Mouse (Mus musculus) frontal cortex, postnatal 14 days (tissue): ENCODE data around the gene Rnaseh2b.

Experiments
- DNase-seq, 2 experiments: peaks; one replicate each; pipeline ENCODE4 v3.0.0; 2022; ENCODE audit warnings: low spot score in 2 of 2

The Rnaseh2b gene

DNA sequence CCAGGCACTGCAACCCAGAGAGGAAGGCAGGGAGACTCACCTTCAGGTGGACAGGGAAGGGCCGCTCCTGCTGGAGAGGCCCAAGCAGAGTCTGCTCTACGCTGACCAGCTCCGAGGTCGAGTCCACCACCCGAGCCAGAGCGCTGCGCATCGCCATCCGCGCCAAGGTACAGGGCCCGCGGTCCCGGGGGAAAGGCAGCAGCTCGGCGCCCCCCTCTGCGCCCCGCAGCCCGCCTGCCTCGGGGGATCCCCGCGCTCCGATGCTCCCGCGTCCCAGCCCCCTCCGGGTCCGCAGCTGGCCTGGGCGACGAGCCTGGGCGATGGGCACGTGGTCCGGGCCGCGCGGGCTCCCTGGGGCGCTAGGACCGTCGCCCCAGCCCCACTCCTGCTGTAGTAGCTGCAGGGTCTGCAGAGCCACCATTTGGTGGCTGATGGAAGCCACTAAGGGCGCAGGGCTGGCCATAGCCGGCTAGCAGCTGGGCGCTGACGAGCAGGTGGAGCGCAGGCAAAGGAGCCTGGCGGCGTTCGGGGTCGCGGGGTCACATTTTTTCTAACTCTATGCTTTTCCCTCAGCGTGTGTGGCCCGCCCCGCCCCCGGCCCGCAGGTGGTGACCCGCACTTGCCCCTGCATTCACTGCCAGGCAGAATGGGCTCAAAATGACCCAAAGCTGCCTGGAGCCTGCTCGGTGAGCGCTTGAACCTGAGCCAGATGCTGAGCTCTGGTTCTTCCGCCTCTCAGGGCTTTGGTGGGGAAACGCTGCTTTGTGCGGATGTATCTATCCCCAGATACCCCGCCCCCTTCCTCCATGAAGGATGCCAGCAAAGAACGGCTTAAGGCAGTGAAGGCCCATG, at the start of gene Rnaseh2b, which contains the start of gene Dleu7:
Gene Rnaseh2b, plus strand, starts transcription at position 102 of the 852 bp plus-strand sequence.
Gene Dleu7, minus strand, starts transcription at position 560 of the 852 bp plus-strand sequence.
- DNase-seq: peak in 1 of 2 experiments; percentile 9

DNA sequence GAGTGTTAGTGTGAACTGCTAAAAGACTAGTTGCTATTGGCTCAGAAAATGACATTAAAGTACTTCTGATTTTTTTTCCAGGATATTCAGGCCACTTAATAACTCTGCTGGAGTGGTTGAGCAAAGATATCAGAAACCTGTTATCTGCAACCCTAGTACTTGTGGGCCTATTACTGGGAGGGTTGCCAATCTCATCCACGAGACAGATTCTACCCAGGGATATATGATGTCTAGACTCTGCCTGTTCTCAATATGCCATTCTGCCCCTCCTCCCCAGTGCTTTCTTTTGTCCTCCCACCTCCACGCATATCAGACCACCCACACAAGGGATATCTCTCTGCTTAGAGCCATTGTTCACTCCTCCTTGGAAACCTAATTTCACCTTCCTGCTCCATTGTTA, 48.9 kb upstream of the Rnaseh2b start:
- no peak for DNase-seq

DNA sequence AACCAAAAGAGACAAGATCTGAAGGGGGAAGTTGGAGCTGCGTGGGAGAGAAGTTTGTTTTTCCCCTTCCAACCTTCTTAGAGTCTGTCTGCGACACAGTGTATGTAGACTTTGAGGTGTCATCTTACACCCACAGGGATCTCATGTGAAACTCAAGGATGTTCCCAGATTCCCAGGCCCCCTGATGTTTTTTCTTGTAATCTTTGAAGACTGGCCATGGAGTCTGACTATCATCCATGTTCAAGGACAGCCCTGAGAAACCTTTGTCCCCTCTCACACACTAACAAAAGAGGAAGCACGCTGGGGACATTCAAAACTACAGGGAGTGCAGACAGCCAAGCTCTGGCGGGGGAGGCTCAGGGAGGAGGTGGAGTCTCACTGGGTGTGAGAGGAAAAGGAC, 46.8 kb upstream of the Rnaseh2b start:
- no peak for DNase-seq

DNA sequence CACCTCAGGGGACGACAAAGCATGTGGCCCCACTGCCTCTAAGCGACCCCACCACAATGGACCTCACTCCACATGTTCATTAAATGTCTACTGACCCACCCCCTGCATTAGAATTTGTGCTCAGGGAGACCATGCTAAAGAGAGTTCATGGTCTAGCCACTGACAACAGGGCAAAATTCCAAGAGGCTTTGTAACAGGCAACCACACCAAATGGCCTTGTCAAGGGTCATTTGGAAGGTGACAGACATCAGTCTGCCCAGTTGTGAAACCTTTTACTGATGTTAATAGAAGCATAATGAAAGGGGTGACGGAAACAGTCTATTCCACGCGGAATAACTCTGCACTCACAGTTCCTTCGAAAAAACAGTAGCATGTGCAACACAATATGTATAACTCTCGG, 44.0 kb upstream of the Rnaseh2b start:
- no peak for DNase-seq

DNA sequence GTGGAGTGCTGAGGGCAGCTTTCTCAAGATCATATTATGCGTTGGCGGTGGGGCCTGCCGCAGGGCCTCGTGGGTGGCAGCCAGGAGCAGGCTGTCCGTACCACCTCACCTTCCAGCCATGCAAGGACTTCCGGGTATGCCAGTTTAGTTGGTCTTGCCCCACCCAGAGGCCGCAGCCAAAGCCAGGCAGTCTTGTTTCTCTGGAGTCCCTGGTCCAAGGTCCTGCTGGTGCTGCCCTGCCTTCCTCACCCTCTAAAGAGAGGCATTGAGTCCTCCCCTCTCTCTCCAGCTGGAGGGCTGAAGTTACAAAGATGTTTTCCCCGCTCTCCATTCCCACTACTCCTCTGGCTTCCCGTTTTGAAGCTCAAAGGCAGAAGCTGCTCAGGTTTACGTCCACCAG, 43.6 kb upstream of the Rnaseh2b start:
- DNase-seq: no peak

DNA sequence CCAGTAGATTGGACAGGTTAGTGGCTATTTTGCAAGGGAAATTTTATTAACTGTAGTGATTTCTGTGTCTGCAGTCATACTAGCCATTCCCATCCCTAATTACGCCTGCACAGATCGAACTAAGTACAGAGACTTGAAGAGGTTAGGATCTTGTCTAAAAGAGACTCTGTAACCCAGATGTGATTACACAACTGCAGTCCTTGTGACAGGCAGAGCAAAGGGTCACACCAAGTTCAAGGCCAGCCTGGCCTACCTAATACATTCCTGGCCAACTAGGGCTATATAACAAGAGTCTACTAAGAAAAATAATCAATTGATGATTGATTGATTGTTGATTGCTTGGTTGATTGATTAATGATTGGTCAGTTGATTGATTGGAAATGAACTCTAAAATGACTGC, 43.1 kb upstream of the Rnaseh2b start:
- no peak for DNase-seq

DNA sequence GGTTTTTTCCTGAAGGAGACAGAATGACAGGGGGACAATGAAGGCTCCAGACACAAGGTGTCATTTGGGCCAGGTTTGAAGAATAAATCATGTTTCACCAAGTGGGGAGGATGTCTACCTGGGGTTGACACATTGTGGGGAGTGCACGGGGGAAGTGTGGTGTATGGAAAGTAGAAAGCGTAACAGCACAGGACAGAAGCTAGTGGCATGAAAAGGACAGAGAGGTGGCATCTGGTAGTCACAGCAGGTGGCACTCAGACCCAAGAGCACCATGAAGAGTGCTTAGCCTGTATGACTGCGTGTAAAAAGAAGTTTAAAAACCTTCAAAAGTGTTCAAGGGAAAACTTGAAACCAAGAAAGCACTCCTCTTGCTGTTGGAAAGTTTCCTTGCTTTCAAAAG, 42.3 kb upstream of the Rnaseh2b start:
- no peak for DNase-seq

DNA sequence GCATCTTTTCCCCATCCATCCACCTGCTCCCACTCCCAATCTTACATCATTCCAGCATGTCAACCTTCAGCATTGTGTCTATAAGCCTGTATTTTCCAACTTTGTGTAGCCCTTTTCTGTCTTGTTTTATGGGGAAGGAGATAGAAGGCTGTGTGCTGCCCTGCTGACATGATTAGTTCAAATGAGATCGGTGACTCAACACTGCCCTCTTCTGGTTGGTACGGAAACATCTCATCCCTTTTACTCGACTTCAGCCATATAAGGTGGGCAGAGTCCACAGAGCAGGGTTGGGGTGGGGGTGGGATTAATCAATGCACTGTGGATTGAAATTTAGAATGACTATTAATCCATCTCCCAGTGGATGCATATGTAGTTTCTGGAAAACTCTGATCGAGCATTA, 40.4 kb upstream of the Rnaseh2b start:
- DNase-seq: peak; percentile 16 to 58

DNA sequence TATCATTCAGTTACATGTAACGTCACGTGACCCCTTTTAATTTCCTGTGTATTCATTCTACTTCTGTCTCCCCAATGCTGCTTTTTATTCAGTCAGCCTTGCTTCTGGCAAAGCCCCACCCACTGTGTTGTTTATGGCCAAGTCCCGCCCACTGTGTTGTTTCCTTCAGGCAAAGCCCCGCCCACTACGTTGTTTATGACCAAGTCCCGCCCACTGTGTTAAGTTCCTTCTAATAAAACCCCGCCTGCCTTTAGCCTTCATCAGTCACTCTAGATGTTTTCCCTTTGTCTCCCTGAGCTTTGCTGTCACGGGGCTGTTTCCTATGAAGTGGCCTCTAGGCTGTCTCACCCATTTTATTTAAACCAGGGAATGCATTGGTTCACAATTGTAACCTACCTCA, 38.0 kb upstream of the Rnaseh2b start:
- no peak for DNase-seq

DNA sequence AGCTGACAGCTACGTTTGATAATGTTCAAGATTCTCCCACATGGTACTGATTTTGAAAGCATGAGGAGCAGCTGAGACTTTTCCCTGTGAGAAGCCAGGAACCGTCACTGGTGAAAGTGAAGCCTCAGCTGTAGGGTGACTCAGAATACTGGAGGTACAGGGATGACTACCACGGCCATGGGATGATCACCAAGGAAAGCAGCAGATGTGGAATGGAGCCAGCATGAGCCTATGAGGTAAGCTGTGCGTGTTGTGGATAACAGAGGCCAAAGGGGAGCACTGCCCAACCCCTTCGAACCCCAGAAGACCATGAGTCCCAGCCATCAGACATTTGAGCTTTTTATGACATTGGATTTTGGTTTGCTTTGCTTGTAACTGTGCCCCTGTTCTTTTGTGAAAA, 36.3 kb upstream of the Rnaseh2b start:
- no peak for DNase-seq

DNA sequence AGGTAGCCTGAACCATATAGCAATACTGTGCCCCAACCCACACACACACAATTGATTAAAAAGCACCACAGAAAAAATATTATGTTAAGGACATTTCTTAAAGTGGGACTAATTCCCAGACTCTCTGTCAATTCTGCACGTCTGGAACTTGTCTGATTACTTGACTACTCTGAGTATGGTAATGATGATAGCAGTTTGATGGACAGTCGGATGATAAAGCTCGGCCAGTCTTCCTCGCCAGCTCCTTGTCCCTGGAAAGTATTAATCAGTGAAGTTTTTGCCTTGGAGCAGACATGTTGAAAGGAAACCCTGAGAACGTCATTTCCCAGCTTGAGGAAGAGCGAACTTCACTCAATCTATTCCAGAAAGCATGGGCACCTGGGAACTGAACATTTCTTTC, 34.3 kb upstream of the Rnaseh2b start:
- DNase-seq: no peak

DNA sequence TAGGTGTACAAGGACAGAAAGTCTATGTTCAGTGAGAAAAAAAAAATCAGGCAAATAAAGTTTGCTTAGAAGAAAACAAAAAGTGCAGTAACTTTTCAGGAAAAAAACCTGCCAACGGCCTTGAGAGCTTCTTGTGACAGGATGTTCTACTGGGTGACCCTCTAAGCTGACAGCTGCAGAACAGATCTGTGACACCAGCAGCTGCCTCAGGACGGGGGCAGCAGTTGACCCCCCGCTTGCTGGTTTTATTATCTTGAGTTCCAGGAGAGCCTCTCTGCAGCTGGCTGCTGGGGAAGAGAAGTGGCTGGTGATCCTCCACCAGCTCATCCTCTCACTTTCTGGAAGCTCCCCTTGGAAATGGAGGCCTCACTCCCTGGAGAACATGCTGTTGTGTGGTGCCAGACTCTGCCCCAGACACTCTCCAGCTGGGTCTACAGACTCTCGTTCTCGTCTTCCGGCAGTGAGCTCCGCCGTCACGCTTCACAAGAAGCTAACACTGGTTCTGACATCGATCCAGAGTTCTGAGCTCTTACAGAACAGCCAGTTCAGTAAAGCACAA, 33.3 kb upstream of the Rnaseh2b start:
- no peak for DNase-seq

DNA sequence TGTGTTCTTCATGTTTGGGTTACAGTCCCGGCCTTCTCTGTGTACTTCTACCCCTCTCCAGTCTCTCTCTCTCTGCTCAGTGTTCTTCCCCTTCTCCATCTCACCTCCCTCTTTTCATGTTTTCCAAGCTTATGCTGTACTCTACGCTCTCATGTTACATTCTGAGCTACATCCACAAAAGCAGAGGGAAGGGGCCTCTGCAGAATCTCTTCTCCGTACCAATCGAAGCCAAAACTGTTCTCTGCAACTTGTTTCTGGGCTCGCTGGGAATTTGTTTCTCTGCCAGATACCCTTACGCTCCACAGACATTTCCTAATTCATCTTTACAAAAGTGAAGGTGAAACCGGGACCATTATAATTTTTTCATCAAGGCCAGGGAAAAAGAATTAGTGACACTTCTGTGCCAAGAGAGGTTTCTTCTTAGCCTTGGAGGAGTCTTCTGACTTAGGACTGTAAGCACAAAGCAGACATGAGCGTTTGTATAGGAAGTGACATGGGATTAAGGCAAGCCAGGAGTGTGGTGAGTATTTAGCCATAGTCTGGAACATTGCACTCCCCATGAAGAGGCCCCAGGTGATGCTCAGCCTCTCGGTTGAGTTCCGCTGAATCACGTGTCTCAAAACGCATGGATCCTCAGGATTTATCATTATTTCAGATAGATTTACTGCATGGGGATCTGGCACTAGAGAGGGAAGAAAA, 21.5 kb upstream of the Rnaseh2b start:
- DNase-seq: no peak

DNA sequence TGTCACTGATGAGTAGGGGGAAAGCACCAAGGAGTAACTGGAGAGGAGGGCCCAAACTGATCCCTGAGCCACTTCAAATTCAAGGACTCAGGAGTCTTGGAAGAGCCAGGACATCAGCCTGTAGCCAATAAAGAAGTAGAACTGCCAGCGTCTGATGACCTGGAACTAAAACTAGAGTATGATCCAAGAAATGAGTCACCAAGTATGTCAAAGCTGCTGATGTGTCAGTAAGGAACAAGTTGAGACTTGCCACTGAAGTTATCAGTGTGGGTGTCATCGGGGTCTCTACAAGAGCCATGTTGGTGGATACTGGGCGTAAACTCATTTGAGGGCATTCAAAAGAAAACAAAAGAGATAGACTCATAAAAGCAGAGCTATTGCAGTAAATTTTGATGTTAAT, 18.8 kb upstream of the Rnaseh2b start:
- no peak for DNase-seq

DNA sequence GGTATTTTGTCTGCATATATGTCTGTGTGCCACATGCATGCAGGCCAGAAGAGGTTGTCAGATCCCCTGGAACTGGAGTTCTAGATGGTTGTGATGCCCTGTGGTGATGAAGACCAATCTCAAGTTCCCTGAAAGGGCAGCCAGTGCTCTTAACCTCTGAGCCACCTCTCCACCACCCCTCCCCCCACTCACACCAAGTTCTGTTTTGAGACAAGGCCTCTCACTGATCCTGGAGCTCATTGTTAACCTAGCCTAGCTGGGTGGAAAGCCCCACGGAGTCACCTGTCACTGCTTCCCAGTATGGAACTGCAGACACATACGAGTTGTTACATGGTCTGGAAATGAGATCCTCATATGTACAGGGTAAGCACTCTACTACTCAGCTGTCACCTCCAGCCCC, 9.4 kb upstream of the Rnaseh2b start:
- no peak for DNase-seq

DNA sequence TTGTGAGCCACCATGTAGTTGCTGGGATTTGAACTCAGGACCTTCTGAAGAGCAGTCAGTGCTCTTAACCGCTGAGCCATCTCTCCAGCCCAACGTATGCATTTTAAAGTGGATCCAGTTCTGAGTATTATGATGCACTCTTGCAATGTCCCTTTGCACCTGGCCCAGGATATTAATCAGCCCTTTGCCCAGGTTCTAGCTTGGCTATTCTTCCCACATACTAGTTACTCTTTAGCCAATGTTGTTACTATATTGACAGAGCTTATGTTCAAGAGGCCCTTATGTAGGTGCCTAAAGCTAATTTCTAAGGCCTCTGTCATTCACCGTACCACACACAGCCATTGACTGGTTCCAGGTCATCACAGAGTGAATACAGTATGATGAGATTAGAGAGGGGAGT, 3.7 kb upstream of the Rnaseh2b start:
- DNase-seq: no peak

DNA sequence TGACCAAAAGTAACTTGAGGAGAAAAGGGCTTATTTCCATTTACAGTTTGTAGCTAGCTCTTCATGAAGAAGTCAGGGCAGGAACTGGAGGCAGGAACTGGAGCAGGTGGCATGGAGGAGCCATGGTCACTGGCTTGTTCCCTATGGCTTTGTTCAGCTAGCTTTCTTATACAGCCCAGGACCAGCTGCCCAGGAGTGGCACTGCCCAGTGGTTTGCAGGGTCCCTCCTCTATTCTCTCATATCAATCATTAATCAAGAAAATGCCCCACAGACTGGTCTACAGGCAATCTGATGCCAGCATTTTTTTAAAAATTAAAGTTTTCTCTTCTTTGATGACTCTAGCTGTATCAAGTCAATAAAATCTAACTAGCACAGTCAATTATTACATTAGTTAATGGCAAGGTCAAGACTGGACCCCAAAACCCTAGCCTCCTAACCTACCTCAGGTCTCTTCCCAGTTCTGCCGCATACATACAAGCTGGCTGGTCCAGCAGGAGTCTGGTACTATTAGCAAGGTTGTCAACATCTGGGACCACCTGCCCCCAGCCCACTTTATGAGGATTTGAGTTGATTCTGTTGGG, 892 bp upstream of the Rnaseh2b start:
- DNase-seq: no peak

DNA sequence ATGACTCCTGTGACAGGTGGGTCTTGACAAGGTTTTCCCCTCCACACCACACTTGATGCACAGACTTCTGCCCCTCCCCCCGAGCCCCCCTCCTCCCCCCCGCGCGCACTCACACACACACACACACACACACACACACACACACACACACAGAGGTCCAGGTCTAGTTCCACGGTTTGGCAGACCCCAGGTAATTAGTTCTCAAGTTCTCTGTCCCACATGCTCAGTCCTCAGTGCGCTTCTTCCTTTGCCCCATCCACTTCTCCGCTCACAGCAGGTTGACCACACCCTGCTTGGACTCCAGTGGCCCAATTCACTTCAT, 262 bp upstream of the Rnaseh2b start:
- no peak for DNase-seq

DNA sequence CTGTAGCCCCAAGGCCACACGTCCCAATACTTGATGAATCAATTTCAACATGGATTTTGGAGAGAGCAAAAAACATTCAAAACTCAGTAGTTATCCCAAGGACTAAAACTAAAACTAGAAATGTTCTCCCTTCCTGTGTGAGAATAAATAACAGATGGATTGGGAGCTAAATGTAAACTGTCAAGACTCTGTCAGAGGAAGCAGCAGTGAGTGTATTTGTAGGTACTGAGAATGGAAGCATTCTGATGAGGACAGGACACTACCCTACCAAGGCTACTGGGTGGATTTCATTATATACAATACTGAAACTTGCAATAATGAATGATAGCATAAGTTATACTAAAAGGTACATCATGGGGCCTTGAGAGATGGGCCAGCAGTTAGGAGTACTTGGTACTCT, 6.4 kb downstream of the Rnaseh2b start:
- no peak for DNase-seq

DNA sequence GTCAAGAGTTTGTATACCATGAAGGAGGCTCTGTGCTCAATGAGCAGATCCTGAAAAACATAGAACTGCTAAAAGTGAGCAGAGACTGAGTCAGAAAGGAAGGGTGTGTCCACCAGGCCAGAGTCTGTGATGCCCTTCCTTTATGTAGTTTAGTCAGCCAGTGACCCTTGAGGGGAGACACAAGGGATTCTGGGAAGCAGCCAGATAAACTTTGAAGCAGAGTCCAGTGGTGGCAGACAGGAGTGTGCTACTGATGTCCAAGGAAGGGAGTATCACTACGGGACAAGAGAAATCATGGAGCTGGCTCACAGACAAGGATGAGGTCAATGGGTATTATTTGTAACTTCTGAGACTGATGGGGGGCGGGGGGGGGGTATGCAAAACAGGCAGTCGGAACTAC, 7.6 kb downstream of the Rnaseh2b start:
- DNase-seq: no peak

DNA sequence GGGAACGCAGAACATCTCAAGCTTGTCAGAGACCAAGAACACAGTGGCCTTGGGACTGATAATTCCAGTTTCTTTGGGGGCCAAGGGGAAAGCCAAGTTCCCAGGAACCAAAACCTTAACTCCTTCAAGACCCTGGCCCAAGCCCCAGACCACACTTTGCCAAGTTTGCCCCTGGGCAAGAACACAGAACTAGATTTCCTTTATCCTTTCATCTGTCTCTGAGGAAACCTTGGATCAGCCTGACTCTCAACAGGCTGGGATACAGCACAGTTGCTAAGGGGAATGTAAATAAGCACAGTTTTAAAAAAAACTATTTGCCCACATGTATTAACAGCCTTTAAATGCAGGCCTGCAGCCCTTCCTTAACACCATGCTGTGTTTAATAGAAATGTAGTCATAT, 15.2 kb downstream of the Rnaseh2b start:
- peak in 1 of 2 experiments; percentile 12 for DNase-seq

DNA sequence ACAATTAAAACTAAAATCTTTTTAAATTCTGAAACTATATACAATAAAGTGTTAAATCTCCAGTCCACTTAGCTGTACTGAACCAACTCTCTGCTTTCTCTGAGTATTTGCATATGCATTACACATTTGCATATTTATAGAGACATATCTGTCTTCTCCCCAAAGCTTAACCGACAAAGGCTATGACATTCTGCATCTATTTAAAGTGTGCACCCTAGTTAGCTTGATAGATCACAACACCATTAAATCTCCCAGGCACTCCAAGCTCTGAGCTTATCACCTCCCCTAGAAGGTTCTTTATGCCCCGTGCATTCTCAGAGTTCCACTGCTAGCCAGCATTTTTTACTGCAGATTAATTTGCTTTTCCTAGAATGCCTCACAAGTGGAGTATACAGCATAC, 16.6 kb downstream of the Rnaseh2b start:
- DNase-seq: no peak

DNA sequence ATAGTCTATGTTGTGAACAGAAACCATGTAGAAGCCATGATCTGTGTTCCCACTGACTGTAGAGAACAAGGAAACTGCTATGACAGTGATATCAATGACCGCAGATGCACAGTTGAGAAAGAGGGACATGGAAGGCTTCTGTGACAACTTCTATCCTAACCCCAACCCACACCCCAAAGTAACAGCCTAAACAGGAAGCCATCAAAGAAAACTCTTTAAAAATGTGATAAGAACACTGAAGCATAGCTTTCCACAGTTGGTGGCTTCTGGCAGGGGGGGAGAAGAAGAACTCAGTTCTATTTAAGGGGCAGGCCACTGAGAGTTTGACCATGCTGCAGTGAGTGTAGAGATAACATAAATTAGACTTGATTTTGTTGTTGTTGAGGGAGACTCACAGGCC, 19.3 kb downstream of the Rnaseh2b start:
- DNase-seq: no peak
